Mouse (Mus musculus) CH12.LX (cell line): ENCODE data around the gene Ptbp3. TPM values are rescaled to one million over a fixed set of nuclear protein-coding genes. Genes with fewer than 3 reads are reported as not detected.
A peak's percentile ranks its signal among the peaks of the same experiment; 100 is the strongest.

ENCODE experiments used
- DNase-seq: peaks from one replicate; pipeline ENCODE4 v3.0.0-alpha.2; 2013; ENCODE audit errors: extremely low read depth
- H3K27ac ChIP-seq: 2 replicates; pipeline ENCODE4 v1.5.1; 2012; ENCODE audit warnings: low read depth, mild to moderate bottlenecking, control low read depth, moderate library complexity; ENCODE audit not compliant: insufficient read depth
- H3K27me3 ChIP-seq: replicated peaks from 2 replicates; pipeline ENCODE3; 2012; ENCODE audit warnings: inconsistent platforms
- H3K36me3 ChIP-seq, 2 experiments: replicated peaks in 1 of 2; 2 replicates each; pipeline versions ENCODE3 to v1.6.1; 2012; ENCODE audit warnings: inconsistent platforms in 1 of 2, low read length in 1 of 2, mild to moderate bottlenecking in 1 of 2, mixed read lengths in 1 of 2, moderate library complexity in 1 of 2; ENCODE audit not compliant: control insufficient read depth in 1 of 2, insufficient read depth in 1 of 2
- H3K4me1 ChIP-seq, 2 experiments: 2 replicates each; pipeline ENCODE4 v1.6.1; 2012; ENCODE audit warnings: inconsistent platforms in 1 of 2, moderate library complexity in 1 of 2; ENCODE audit not compliant: insufficient read depth in 2 of 2, control insufficient read depth in 1 of 2
- H3K4me2 ChIP-seq: 2 replicates; pipeline ENCODE4 v1.6.1; 2012; ENCODE audit warnings: low read depth, mild to moderate bottlenecking, control low read depth; ENCODE audit not compliant: poor library complexity, insufficient read depth, severe bottlenecking
- H3K4me3 ChIP-seq, 3 experiments: fragments of 150-350 bp in 1 of 3; sonication (generic) in 1 of 3; replicated peaks in 1 of 3; 2 replicates each; pipeline versions ENCODE3 to v1.5.1; 2011 to 2012; ENCODE audit warnings: low read depth in 2 of 3, low read length in 2 of 3, mild to moderate bottlenecking in 2 of 3, moderate library complexity in 2 of 3, control low read depth in 1 of 3, improper control_type of control experiment in 1 of 3, inconsistent platforms in 1 of 3, mixed read lengths in 1 of 3; ENCODE audit not compliant: poor library complexity in 1 of 3
- H3K79me2 ChIP-seq: replicated peaks from 2 replicates; pipeline ENCODE4 v1.6.1; 2012; ENCODE audit warnings: mild to moderate bottlenecking, moderate library complexity; ENCODE audit not compliant: control insufficient read depth, poor library complexity, insufficient read depth, severe bottlenecking; ENCODE audit errors: extremely low read depth
- H3K9ac ChIP-seq: 2 replicates; pipeline ENCODE4 v1.6.1; 2012; ENCODE audit warnings: low read depth, mild to moderate bottlenecking, control low read depth, moderate library complexity; ENCODE audit not compliant: insufficient read depth
- H3K9me3 ChIP-seq: replicated peaks from 2 replicates; pipeline ENCODE3; 2012; ENCODE audit warnings: low read length, inconsistent platforms, mixed read lengths
- CHD1 ChIP-seq: IDR thresholded peaks from 2 replicates; pipeline ENCODE4 v1.6.1; 2012; ENCODE audit warnings: low read depth, low read length, improper control_type of control experiment, inconsistent platforms
- ETS1 ChIP-seq: conservative IDR thresholded peaks from 2 replicates; pipeline ENCODE4 v1.6.1; 2012; ENCODE audit warnings: low read depth, mild to moderate bottlenecking, inconsistent platforms, low read length, improper control_type of control experiment, moderate library complexity
- HCFC1 ChIP-seq: IDR thresholded peaks from 2 replicates; pipeline ENCODE4 v1.6.1; 2012; ENCODE audit warnings: low read depth, mild to moderate bottlenecking, inconsistent platforms, low read length, improper control_type of control experiment
- IRF4 ChIP-seq: IDR thresholded peaks from 2 replicates; pipeline ENCODE4 v1.6.1; 2014; ENCODE audit warnings: low read depth, mild to moderate bottlenecking, inconsistent platforms, low read length, improper control_type of control experiment
- JUND ChIP-seq: conservative IDR thresholded peaks from 2 replicates; pipeline ENCODE4 v1.6.1; 2011; ENCODE audit warnings: low read depth, low read length, improper control_type of control experiment
- MAFK ChIP-seq: IDR thresholded peaks from 2 replicates; pipeline ENCODE4 v1.6.1; 2011; ENCODE audit warnings: low read length, improper control_type of control experiment; ENCODE audit not compliant: insufficient replicate concordance
- MAZ ChIP-seq: IDR thresholded peaks from 2 replicates; pipeline ENCODE4 v1.6.1; 2012; ENCODE audit warnings: low read depth, mild to moderate bottlenecking, inconsistent platforms, low read length, improper control_type of control experiment, moderate library complexity
- MEF2A ChIP-seq: IDR thresholded peaks from 2 replicates; pipeline ENCODE4 v1.6.1; 2014; ENCODE audit warnings: low read depth, mild to moderate bottlenecking, inconsistent platforms, low read length, improper control_type of control experiment, borderline replicate concordance
- MXI1 ChIP-seq: IDR thresholded peaks from 2 replicates; pipeline ENCODE4 v1.6.1; 2011; ENCODE audit warnings: mild to moderate bottlenecking, low read depth, low read length, improper control_type of control experiment
- MYC ChIP-seq: IDR thresholded peaks from 2 replicates; pipeline ENCODE4 v1.6.1; 2011; ENCODE audit warnings: low read depth, mild to moderate bottlenecking, improper control_type of control experiment, low read length
- NELFE ChIP-seq: IDR thresholded peaks from 2 replicates; pipeline ENCODE4 v1.6.1; 2011; ENCODE audit warnings: low read depth, low read length, improper control_type of control experiment
- POLR2A ChIP-seq: IDR thresholded peaks from 2 replicates; pipeline ENCODE4 v1.6.1; 2011; ENCODE audit warnings: low read depth, mild to moderate bottlenecking, improper control_type of control experiment, low read length
- POLR2AphosphoS2 ChIP-seq: IDR thresholded peaks from 2 replicates; pipeline ENCODE4 v1.6.1; 2011; ENCODE audit warnings: low read depth, low read length, improper control_type of control experiment
- RCOR1 ChIP-seq: conservative IDR thresholded peaks from 2 replicates; pipeline ENCODE4 v1.6.1; 2012; ENCODE audit warnings: low read depth, mild to moderate bottlenecking, inconsistent platforms, low read length, improper control_type of control experiment
- SIN3A ChIP-seq: IDR thresholded peaks from 2 replicates; pipeline ENCODE4 v1.6.1; 2012; ENCODE audit warnings: low read length, improper control_type of control experiment, inconsistent platforms
- SMC3 ChIP-seq: IDR thresholded peaks from 2 replicates; pipeline ENCODE4 v1.6.1; 2011; ENCODE audit warnings: low read depth, low read length, improper control_type of control experiment
- TBP ChIP-seq: conservative IDR thresholded peaks from 2 replicates; pipeline ENCODE4 v1.6.1; 2011; ENCODE audit warnings: low read depth, low read length, improper control_type of control experiment
- TCF12 ChIP-seq: IDR thresholded peaks from 2 replicates; pipeline ENCODE4 v1.6.1; 2014; ENCODE audit warnings: low read depth, mild to moderate bottlenecking, inconsistent platforms, low read length, improper control_type of control experiment
- ZMIZ1 ChIP-seq: IDR thresholded peaks from 2 replicates; pipeline ENCODE4 v1.6.1; 2012; ENCODE audit warnings: low read depth, mild to moderate bottlenecking, inconsistent platforms, low read length, improper control_type of control experiment
- ZNF384 ChIP-seq: IDR thresholded peaks from 2 replicates; pipeline ENCODE4 v1.6.1; 2012; ENCODE audit warnings: low read depth, low read length, improper control_type of control experiment, inconsistent platforms
- dilution Hi-C: fragments of 300-500 bp; cut with MboI; formaldehyde crosslinking; loops from 2 replicates; pipeline ENCODE4 v1.14.3; 2020; ENCODE audit warnings: low sequenced_read_pairs; ENCODE audit not compliant: extremely low pct_unique_long_range_greater_than_20kb, extremely low pct_ligation_motif_present
- in situ Hi-C: fragments of 300-500 bp; cut with MboI; formaldehyde crosslinking; loops from 3 replicates; pipeline ENCODE4 v1.14.3; 2019; ENCODE audit warnings: low sequenced_read_pairs, low pct_ligation_motif_present, low pct_unique_long_range_greater_than_20kb, mixed read lengths
- polyA plus RNA-seq: library from polyadenylated mRNA; unstranded; fragments of >175 nt; gene quantifications from 2 replicates; pipeline ENCODE4 v1.2.1, GENCODE M21; 2012; ENCODE audit warnings: low read depth; ENCODE audit not compliant: insufficient read length
- total RNA-seq, 2 experiments: library from RNA; depleted of rRNA; stranded (reverse); fragments of 300-350 nt in 1 of 2; fragments of >200 nt in 1 of 2; gene quantifications; 2 replicates each; pipeline ENCODE4 v1.2.3; 2012 to 2014

The Ptbp3 gene
- total and polyA plus RNA-seq, 3 experiments = 45.2 to 81.4 (median 48.1) TPM

- in situ Hi-C loops = no loop called here
- no peaks in the 10 kb centered on the region for H3K27me3 ChIP-seq
- peak; percentile 79 for TF ChIP-seq IRF4
- TF ChIP-seq MEF2A = no peak
- TF ChIP-seq POLR2A = 0 out of 2 replicates have a peak, but pooled peaks have one; percentile 27
- TF ChIP-seq TBP = 0 out of 2 replicates have a peak, but pooled peaks have one; percentile 60
- TF ChIP-seq ETS1 = 0 out of 2 replicates have a peak, but pooled peaks have one; percentile 7
- peak; percentile 52; the same call in 1 of the 2 replicates for TF ChIP-seq JUND
- TF ChIP-seq, all 38 proteins: peak for 5
- peak; percentile 34 for DNase-seq
- Histone ChIP-seq H3K36me3 (no peaks in the 10 kb centered on the region), H3K4me3 (no peak overlapping the region), H3K79me2 (no peaks in the 10 kb centered on the region), H3K9me3 (no peaks in the 10 kb centered on the region), H3K27ac (peak overlapping the region; percentile 78), H3K4me1 (peaks cover 16 to 37% of the 10 kb centered on the region in 2 experiments), H3K9ac (no peak overlapping the region), H3K4me2 (no peak overlapping the region)
- dilution Hi-C loops = no loop called here
These were observed 96.6 kb downstream of the Ptbp3 start for GRCm38 (mm10) chr4:59452503-59452933.

- no peak for TF ChIP-seq RCOR1
- no peak for TF ChIP-seq MYC
- no peak for TF ChIP-seq HCFC1
- TF ChIP-seq ZMIZ1 = no peak
- no peak for TF ChIP-seq SIN3A
- TF ChIP-seq MAZ = no peak
- TF ChIP-seq ZNF384 = no peak
- no peak for TF ChIP-seq TCF12
- TF ChIP-seq MAFK = no peak
- TF ChIP-seq MXI1 = no peak
- TF ChIP-seq POLR2AphosphoS2 = no peak
- TF ChIP-seq CHD1 = no peak
- no peak for TF ChIP-seq NELFE
- TF ChIP-seq SMC3 = no peak
- TF ChIP-seq, all 38 proteins: peak for 0
- H3K36me3 ChIP-seq = no peaks in the 10 kb centered on the region
- H3K27ac ChIP-seq = no peak overlapping the region
- no peak overlapping the region for H3K9ac ChIP-seq
- H3K27me3 ChIP-seq = no peaks in the 10 kb centered on the region
- H3K4me2 ChIP-seq = no peak overlapping the region
- peaks cover 16 to 37% of the 10 kb centered on the region in 2 experiments for H3K4me1 ChIP-seq
- peaks cover 5% of the 10 kb centered on the region for H3K9me3 ChIP-seq
- no peak overlapping the region for H3K4me3 ChIP-seq
- in situ Hi-C loops (no loop called here), dilution Hi-C loops (no loop called here)
- H3K79me2 ChIP-seq = no peaks in the 10 kb centered on the region
- DNase-seq = no peak
These were observed 98.3 kb downstream of the Ptbp3 start for GRCm38 (mm10) chr4:59450906-59451305.
